Mouse (Mus musculus) hindbrain, postnatal 0 days (tissue): ENCODE data around the gene Akain1. TPM values are rescaled to one million over a fixed set of nuclear protein-coding genes. Genes with fewer than 3 reads are reported as not detected.

Source experiments
- ATAC-seq: fragments of 200-750 bp; cut with Nextera tagmentation; 2 replicates; pipeline ENCODE4 v1.8.0; 2017; ENCODE audit warnings: mild to moderate bottlenecking, moderate TSS enrichment, moderate library complexity
- DNase-seq: peaks from one replicate; pipeline ENCODE4 v3.0.0-alpha.2; 2015; ENCODE audit warnings: low spot score
- H3K27ac ChIP-seq: fragments of 300-500 bp; sonication (generic); 2 replicates; pipeline ENCODE4 v1.5.1; 2014; ENCODE audit warnings: mild to moderate bottlenecking
- H3K27me3 ChIP-seq: fragments of 300-500 bp; sonication (generic); 2 replicates; pipeline ENCODE4 v1.6.1; 2014; ENCODE audit warnings: low read length, mixed read lengths; ENCODE audit not compliant: insufficient read depth
- H3K36me3 ChIP-seq: fragments of 300-500 bp; sonication (generic); 2 replicates; pipeline ENCODE4 v1.6.1; 2014; ENCODE audit warnings: low read length, mixed read lengths; ENCODE audit not compliant: insufficient read depth
- H3K4me1 ChIP-seq: fragments of 300-500 bp; sonication (generic); 2 replicates; pipeline ENCODE4 v1.6.1; 2014; ENCODE audit warnings: antibody characterized with exemption, low read length, mixed read lengths; ENCODE audit not compliant: insufficient read depth
- H3K4me2 ChIP-seq: fragments of 300-500 bp; sonication (generic); 2 replicates; pipeline ENCODE4 v1.6.1; 2014; ENCODE audit warnings: low read depth, mild to moderate bottlenecking, low read length, moderate library complexity, mixed read lengths
- H3K4me3 ChIP-seq: fragments of 300-500 bp; sonication (generic); 2 replicates; pipeline ENCODE4 v1.5.1; 2014; ENCODE audit warnings: low read length
- H3K9ac ChIP-seq: fragments of 300-500 bp; sonication (generic); replicated peaks from 2 replicates; pipeline ENCODE4 v1.6.1; 2014; ENCODE audit warnings: mild to moderate bottlenecking, low read length, moderate library complexity, mixed read lengths
- H3K9me3 ChIP-seq: fragments of 300-500 bp; sonication (generic); 2 replicates; pipeline ENCODE4 v1.6.1; 2016; ENCODE audit warnings: low read length, mixed read lengths
- CTCF ChIP-seq: IDR thresholded peaks from 2 replicates; pipeline ENCODE4 v1.5.1; 2016; ENCODE audit warnings: antibody characterized with exemption, control low read depth, low read depth
- WGBS: fragments of 180-500 bp; shearing (Covaris S2); extraction: QIAGEN DNeasy Blood & Tissue Kit; methylation state at CpG from one replicate; pipeline ENCODE4 v1.1.7; 2014; 5-methylcytosine and 5-hydroxymethylcytosine counted together
- polyA plus RNA-seq: library from polyadenylated mRNA; unstranded; fragments of >200 nt; fragmentation: Nextera tagmentation; extraction: Ambion mirVana; gene quantifications from 2 replicates; pipeline ENCODE4 v1.2.1, GENCODE M21; 2015
- total RNA-seq: library from RNA; depleted of rRNA; stranded (reverse); fragments of >200 nt; gene quantifications from 2 replicates; pipeline ENCODE4 v1.2.3, GENCODE M21; 2014; rRNA removed

Gene Akain1
- total RNA-seq (1.4 and 2.3 TPM in 2 replicates), polyA plus RNA-seq (1.9 and 2.3 TPM in 2 replicates)

DNA sequence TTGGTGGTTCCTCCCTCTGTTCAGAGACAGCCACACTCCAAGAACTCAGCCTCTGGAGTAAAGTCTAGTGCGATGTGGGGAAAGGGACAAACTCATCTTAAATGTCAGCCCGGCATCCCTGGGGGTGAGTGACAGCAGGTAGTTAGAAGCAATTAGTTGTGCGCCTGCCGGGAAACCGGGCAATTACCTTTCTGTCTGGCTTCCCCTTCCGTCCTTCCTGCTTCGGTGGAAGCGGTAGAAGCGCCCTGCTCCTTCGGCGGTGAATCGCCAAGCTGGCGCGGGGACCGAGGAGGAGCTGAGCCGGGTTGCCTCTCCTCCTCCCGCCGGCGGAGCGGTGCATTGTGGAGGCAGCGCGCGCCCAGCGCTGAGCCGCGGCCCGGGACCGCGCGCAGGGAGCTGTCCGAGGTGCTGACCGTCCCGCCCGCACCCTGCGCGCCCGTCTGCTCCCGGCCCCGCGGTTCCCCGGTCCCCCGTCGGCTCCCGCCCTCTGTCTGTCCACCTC, at the start of gene Akain1:
TSS of gene Akain1 (plus strand) at position 337 of the 502 bp plus-strand sequence.
- Histone ChIP-seq H3K9ac (peak within 1 kb of the TSS; percentile 45), H3K4me2 (peak within 1 kb of the TSS; percentile 92), H3K27me3 (peaks cover 17% of the 10 kb centered on the region), H3K4me1 (no peaks in the 10 kb centered on the region), H3K36me3 (no peaks in the 10 kb centered on the region), H3K4me3 (peak within 1 kb of the TSS; percentile 59), H3K27ac (no peak within 1 kb of the TSS), H3K9me3 (no peaks in the 10 kb centered on the region)
- no peak for TF ChIP-seq CTCF
- DNase-seq (peak; percentile 79), ATAC-seq (peak; percentile 89)
- under 1% methylated on average over 44 of the region's 44 CpGs for WGBS

DNA sequence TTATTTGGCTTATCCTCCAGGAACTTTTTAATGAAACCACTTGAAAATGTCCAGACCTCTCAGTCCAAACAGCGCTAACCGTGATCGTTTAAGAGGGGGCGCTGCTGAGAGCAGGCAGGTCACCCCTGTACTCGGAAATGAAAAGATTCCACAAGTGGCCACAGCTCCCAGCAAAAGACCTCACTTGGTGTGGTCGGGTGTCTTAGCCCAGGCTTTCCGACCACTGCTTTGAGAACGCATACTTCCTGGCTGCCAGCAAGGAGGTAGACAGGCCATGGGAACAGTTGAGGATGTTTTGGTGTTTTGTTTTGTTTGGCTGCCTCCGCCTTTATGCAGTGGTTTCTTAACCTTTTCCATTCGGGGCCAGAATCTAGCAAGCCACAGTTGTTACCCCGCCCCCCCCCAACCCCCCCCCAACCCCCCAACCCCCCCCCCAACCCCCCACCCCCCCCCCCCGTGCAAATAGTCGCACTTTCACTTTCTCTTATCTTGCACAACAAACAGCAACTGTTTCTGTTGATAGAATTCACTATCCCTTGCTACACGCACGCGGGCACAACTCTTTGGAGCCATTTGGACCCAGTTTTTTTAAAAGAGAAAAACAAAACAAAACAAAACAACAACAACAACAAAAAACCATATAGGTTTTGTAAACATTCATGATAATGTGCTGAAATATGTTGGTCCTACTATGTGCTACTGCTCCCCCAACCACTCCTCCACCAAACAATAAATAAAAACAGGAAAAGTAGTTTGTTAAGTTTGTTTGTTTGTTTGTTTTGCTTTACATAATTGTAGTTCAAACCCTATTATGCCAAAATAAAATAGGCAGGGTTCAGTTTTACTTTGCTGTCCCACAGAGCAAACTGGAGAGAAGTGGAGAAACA, 42.7 kb upstream of the Akain1 start:
- Histone ChIP-seq H3K9me3 (no peaks in the 10 kb centered on the region), H3K36me3 (no peaks in the 10 kb centered on the region), H3K9ac (no peak overlapping the region), H3K4me2 (peak overlapping the region; percentile 21; the same call in 1 of the 2 replicates), H3K27ac (no peak overlapping the region), H3K4me3 (no peak overlapping the region), H3K27me3 (no peaks in the 10 kb centered on the region), H3K4me1 (no peaks in the 10 kb centered on the region)
- peak; percentile 22; the same call in 1 of the 2 replicates for TF ChIP-seq CTCF
- 43% methylated on average over 15 of the region's 16 CpGs for WGBS
- DNase-seq = no peak
- no peak for ATAC-seq

DNA sequence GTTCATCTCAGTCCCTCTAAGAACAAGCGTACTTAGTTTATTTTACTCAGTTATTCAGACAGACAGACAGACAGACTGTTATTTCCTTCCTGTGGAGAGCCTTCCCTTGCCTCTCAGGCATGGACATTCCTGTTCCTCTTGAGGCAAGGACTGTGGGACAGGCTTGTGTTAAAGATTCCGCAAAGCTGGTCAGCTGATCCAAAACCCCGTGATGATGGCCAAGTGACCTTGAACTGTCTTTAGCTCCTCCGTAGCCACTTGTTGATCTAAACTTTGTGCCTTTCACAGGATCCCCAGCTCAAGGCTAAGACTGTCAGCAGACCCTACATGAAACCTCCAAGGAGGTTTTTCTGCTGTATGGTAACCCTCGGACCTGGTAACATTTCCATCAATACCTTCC, 42.0 kb upstream of the Akain1 start:
- 77% methylated on average over 5 of the region's 5 CpGs for WGBS
- ATAC-seq (no peak), DNase-seq (no peak)
- H3K4me1 ChIP-seq = no peaks in the 10 kb centered on the region
- H3K36me3 ChIP-seq = no peaks in the 10 kb centered on the region
- no peak overlapping the region for H3K4me3 ChIP-seq
- H3K27ac ChIP-seq = no peak overlapping the region
- TF ChIP-seq CTCF = no peak
- H3K27me3 ChIP-seq = no peaks in the 10 kb centered on the region
- H3K4me2 ChIP-seq = no peak overlapping the region
- no peaks in the 10 kb centered on the region for H3K9me3 ChIP-seq
- no peak overlapping the region for H3K9ac ChIP-seq

DNA sequence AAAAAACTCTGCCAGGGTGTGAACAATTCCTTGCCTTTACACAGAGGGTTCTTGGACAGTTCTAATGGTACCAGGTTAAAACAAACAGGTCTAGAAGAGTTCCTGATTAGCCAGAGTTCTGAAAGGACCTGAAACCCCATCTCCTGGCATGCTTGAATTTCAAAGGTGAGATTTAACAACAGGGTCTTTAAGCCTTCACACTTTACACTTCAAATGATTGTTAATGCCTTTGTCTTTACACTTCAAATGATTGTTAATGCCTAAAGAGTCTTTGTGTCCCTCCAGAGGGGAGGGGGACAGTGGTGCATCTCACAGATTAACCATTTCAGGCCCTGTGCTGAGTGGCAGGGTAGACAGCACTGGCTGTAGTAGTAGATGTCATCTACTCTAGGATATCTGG, 41.0 kb upstream of the Akain1 start:
- TF ChIP-seq CTCF = no peak
- DNase-seq (no peak), ATAC-seq (no peak)
- H3K4me1 ChIP-seq = no peaks in the 10 kb centered on the region
- no peak overlapping the region for H3K4me2 ChIP-seq
- no peaks in the 10 kb centered on the region for H3K27me3 ChIP-seq
- no peak overlapping the region for H3K27ac ChIP-seq
- H3K4me3 ChIP-seq = no peak overlapping the region
- no peaks in the 10 kb centered on the region for H3K9me3 ChIP-seq
- H3K36me3 ChIP-seq = no peaks in the 10 kb centered on the region
- H3K9ac ChIP-seq = no peak overlapping the region

DNA sequence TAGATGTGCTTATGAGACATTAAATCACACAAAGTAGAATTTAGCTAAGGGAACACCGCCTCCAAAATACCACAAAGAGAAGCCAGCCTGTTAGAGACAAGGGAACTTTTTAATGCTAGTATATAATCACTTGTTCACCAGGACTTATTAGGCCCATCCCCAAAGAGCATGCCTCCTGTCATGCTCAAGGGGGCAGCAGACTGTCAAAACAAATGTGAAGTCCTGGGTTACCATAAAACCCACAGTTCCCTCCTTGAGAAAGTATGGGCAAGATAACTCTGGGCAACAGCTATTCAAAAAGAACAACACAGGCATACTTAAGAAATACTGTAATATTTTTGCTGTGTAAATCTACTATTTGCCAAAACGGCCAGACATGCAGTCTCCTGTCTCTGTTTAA, 38.0 kb upstream of the Akain1 start:
- H3K4me3 ChIP-seq = no peak overlapping the region
- no peaks in the 10 kb centered on the region for H3K9me3 ChIP-seq
- 84% methylated on average over 2 of the region's 2 CpGs for WGBS
- H3K4me2 ChIP-seq = no peak overlapping the region
- ATAC-seq (no peak), DNase-seq (no peak)
- H3K27ac ChIP-seq = no peak overlapping the region
- no peaks in the 10 kb centered on the region for H3K27me3 ChIP-seq
- H3K4me1 ChIP-seq = no peaks in the 10 kb centered on the region
- H3K9ac ChIP-seq = no peak overlapping the region
- H3K36me3 ChIP-seq = no peaks in the 10 kb centered on the region
- TF ChIP-seq CTCF = no peak

DNA sequence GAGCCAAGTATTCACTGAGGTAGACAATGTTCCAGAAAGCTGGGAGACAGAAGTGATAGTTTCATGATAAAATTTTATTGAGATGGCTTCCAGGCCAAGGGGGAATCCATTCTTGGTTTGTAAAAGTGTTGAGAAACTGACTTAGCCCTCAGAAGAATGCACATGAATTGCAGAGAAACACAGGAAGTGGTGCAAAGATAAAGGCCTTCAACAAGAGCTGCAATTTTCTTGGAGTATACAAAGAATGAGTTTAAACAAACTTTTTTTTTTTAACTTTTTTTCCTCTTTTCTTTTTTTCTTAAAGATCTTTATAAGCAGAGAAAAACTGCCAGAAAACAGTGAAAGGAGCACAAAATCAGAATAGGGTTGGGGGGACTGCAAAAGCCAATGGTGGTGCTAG, 23.0 kb upstream of the Akain1 start:
- no peak overlapping the region for H3K9ac ChIP-seq
- H3K27ac ChIP-seq = no peak overlapping the region
- H3K9me3 ChIP-seq = no peaks in the 10 kb centered on the region
- H3K4me3 ChIP-seq = peak overlapping the region; percentile 88; the same call in 1 of the 2 replicates
- peak overlapping the region; percentile 92 for H3K4me2 ChIP-seq
- no peaks in the 10 kb centered on the region for H3K36me3 ChIP-seq
- no peaks in the 10 kb centered on the region for H3K4me1 ChIP-seq
- ATAC-seq (no peak), DNase-seq (no peak)
- no peak for TF ChIP-seq CTCF
- no peaks in the 10 kb centered on the region for H3K27me3 ChIP-seq
